Mouse (Mus musculus) liver, adult 2 months (tissue): ENCODE measurements around the gene Uhrf1. TPM values are rescaled to one million over a fixed set of nuclear protein-coding genes. Genes with fewer than 3 reads are reported as not detected.

ENCODE experiments used
- DNase-seq: peaks from one replicate; pipeline ENCODE4 v3.0.0-alpha.2; 2011; ENCODE audit warnings: low read depth, low spot score; ENCODE audit errors: extremely low read depth
- H3K27ac ChIP-seq: fragments of 200-500 bp; replicated peaks from 2 replicates; pipeline ENCODE4 v1.5.1; 2012; ENCODE audit warnings: low read depth, mild to moderate bottlenecking, control low read depth, inconsistent platforms, low read length; ENCODE audit not compliant: insufficient read depth
- H3K27me3 ChIP-seq: fragments of 200-500 bp; 2 replicates; pipeline ENCODE4 v1.6.1; 2012; ENCODE audit warnings: mild to moderate bottlenecking, moderate library complexity, low read length, inconsistent platforms; ENCODE audit not compliant: control insufficient read depth, insufficient read depth
- H3K36me3 ChIP-seq: fragments of 200-500 bp; 2 replicates; pipeline ENCODE4 v1.6.1; 2012; ENCODE audit warnings: low read length, inconsistent platforms; ENCODE audit not compliant: control insufficient read depth, insufficient read depth
- H3K4me1 ChIP-seq: fragments of 200-500 bp; 2 replicates; pipeline ENCODE4 v1.6.1; 2011; ENCODE audit warnings: low read length; ENCODE audit not compliant: control insufficient read depth, insufficient read depth
- H3K4me3 ChIP-seq: fragments of 200-500 bp; 2 replicates; pipeline ENCODE4 v1.5.1; 2011; ENCODE audit warnings: low read depth, mild to moderate bottlenecking, control low read depth, low read length, moderate library complexity; ENCODE audit not compliant: insufficient read depth
- H3K79me2 ChIP-seq: fragments of 200-500 bp; 2 replicates; pipeline ENCODE4 v1.6.1; 2012; ENCODE audit warnings: inconsistent platforms, mild to moderate bottlenecking, low read length, moderate library complexity; ENCODE audit not compliant: control insufficient read depth, insufficient read depth
- H3K9ac ChIP-seq: fragments of 200-500 bp; 2 replicates; pipeline ENCODE4 v1.6.1; 2012; ENCODE audit warnings: low read depth, mild to moderate bottlenecking, control low read depth, inconsistent platforms, low read length
- CTCF ChIP-seq: fragments of 200-500 bp; IDR thresholded peaks from 2 replicates; pipeline ENCODE4 v1.5.1; 2011; ENCODE audit warnings: low read depth, low read length, control low read depth
- POLR2A ChIP-seq: fragments of 200-500 bp; IDR thresholded peaks from 2 replicates; pipeline ENCODE4 v1.6.1; 2011; ENCODE audit warnings: low read length, control low read depth; ENCODE audit not compliant: insufficient read depth; ENCODE audit errors: extremely low read depth
- WGBS: fragments of 180-500 bp; shearing (Covaris S2); methylation state at CpG from one replicate; pipeline ENCODE4 v1.1.7; 2018; 5-methylcytosine and 5-hydroxymethylcytosine counted together
- polyA plus RNA-seq: library from polyadenylated mRNA; depleted of rRNA; stranded (reverse); fragments of >200 nt; gene quantifications from 2 replicates; pipeline ENCODE4 v1.2.3, GENCODE M21; 2012
- total RNA-seq: library from RNA; depleted of rRNA; stranded (reverse); fragments of >200 nt; gene quantifications from 2 replicates; pipeline ENCODE4 v1.2.3, GENCODE M21; 2014

Uhrf1 gene
- total and polyA plus RNA-seq, 2 experiments: 0.22 to 0.92 TPM

GRCm38 (mm10) chr17:56293291-56293690, 9.8 kb upstream of the Uhrf1 start:
- TF ChIP-seq POLR2A: no peak
- no peak for TF ChIP-seq CTCF
- peaks cover 10% of the 10 kb centered on the region for H3K4me1 ChIP-seq
- H3K79me2 ChIP-seq: no peaks in the 10 kb centered on the region
- no peak overlapping the region for H3K9ac ChIP-seq
- 89% methylated on average over 1 of the region's 1 CpGs for WGBS
- no peaks in the 10 kb centered on the region for H3K36me3 ChIP-seq
- DNase-seq: no peak
- no peaks in the 10 kb centered on the region for H3K27me3 ChIP-seq
- H3K27ac ChIP-seq: no peak overlapping the region
- no peak overlapping the region for H3K4me3 ChIP-seq

GRCm38 (mm10) chr17:56294241-56294640, 8.9 kb upstream of the Uhrf1 start:
- Histone ChIP-seq H3K36me3 (no peaks in the 10 kb centered on the region), H3K4me3 (no peak overlapping the region), H3K79me2 (no peaks in the 10 kb centered on the region), H3K27ac (no peak overlapping the region), H3K27me3 (no peaks in the 10 kb centered on the region), H3K4me1 (peaks cover 3% of the 10 kb centered on the region; the same call in 1 of the 2 replicates), H3K9ac (no peak overlapping the region)
- DNase-seq: no peak
- WGBS: 95% methylated on average over 19 of the region's 19 CpGs
- TF ChIP-seq POLR2A (no peak), CTCF (no peak)

GRCm38 (mm10) chr17:56296201-56296600, 6.9 kb upstream of the Uhrf1 start:
- 60% methylated on average over 1 of the region's 1 CpGs for WGBS

GRCm38 (mm10) chr17:56298238-56298637, 4.9 kb upstream of the Uhrf1 start:
- TF ChIP-seq CTCF (no peak), POLR2A (no peak)
- 94% methylated on average over 1 of the region's 1 CpGs for WGBS
- DNase-seq: no peak
- Histone ChIP-seq H3K4me3 (no peak overlapping the region), H3K79me2 (no peaks in the 10 kb centered on the region), H3K36me3 (no peaks in the 10 kb centered on the region), H3K27me3 (no peaks in the 10 kb centered on the region), H3K27ac (no peak overlapping the region), H3K4me1 (no peaks in the 10 kb centered on the region), H3K9ac (no peak overlapping the region)

More at GRCm38 (mm10) chr17:56296201-56296600, 6.9 kb upstream of the Uhrf1 start:
- Histone ChIP-seq H3K79me2 (no peaks in the 10 kb centered on the region), H3K27ac (no peak overlapping the region), H3K4me1 (peaks cover 3% of the 10 kb centered on the region; the same call in 1 of the 2 replicates), H3K36me3 (no peaks in the 10 kb centered on the region), H3K4me3 (no peak overlapping the region), H3K27me3 (no peaks in the 10 kb centered on the region), H3K9ac (no peak overlapping the region)
- no peak for TF ChIP-seq POLR2A
- TF ChIP-seq CTCF: no peak
- no peak for DNase-seq

- TF ChIP-seq POLR2A (no peak), CTCF (no peak)
- Histone ChIP-seq H3K36me3 (no peaks in the 10 kb centered on the region), H3K27me3 (no peaks in the 10 kb centered on the region), H3K9ac (no peak within 1 kb of the TSS), H3K4me1 (0 out of 2 replicates have a peak, but pooled peaks cover 6% of the 10 kb centered on the region), H3K79me2 (no peaks in the 10 kb centered on the region), H3K4me3 (no peak within 1 kb of the TSS), H3K27ac (no peak within 1 kb of the TSS)
- no peak for DNase-seq
- 94% methylated on average over 9 of the region's 9 CpGs for WGBS
These were observed 2.9 kb upstream of the Uhrf1 start, which contains the start of gene Arrdc5 for GRCm38 (mm10) chr17:56300186-56300585. Gene Arrdc5, minus strand, starts transcription at chr17:56300286.

GRCm38 (mm10) chr17:56302363-56302996, 641 bp upstream of the Uhrf1 start:
- no peaks in the 10 kb centered on the region for H3K27me3 ChIP-seq
- 0 out of 2 replicates have a peak, but pooled peaks cover 6% of the 10 kb centered on the region for H3K4me1 ChIP-seq
- H3K4me3 ChIP-seq: no peak overlapping the region
- WGBS: 22% methylated on average over 13 of the region's 13 CpGs
- no peak for TF ChIP-seq POLR2A
- no peak for TF ChIP-seq CTCF
- H3K79me2 ChIP-seq: no peaks in the 10 kb centered on the region
- DNase-seq: no peak
- H3K9ac ChIP-seq: no peak overlapping the region
- H3K36me3 ChIP-seq: no peaks in the 10 kb centered on the region
- no peak overlapping the region for H3K27ac ChIP-seq
